ENCODE assay signal across 8 mouse cellular contexts in the genomic region with DNA sequence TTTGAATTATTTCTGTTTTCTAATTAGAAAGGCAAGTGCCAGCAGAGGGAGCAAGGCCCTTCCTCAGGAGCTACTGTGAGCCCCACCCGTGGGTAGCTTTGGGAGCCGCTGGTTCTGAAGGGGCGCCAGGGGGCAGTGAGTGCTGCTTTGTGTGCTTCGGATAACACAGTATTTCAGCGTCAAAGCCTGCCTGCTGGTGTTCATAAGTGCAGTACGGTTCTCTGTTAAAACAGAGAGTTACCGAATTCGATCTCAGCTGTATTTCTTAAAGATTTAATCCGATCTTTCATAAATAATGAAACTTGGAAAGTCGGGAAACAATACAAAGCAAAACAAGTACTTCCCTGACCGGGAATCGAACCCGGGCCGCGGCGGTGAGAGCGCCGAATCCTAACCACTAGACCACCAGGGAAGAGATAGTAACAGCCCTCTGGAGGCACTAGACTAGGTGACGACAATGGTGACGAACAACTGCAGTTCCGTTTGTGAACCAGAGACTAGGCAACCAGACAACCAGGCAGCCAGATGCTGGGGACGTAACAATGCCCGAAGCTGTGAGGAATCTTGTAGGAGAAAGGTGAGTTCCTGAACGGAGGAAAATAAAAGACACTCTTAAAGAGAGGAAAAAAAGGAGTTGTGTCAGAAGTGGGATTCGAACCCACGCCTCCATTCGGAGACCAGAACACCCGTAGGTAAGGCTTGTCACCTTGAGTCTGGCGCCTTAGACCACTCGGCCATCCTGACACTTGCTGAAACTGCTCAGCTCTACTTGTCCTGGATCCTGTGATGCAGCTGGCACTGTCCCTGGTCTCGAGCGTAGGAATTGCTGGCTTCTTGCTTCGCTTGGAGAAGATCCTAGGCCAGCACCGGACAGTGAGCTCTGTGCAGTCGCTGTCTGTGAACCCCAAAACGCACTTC. TPM values are rescaled to one million over a fixed set of nuclear protein-coding genes. Genes with fewer than 3 reads are reported as not detected.
A peak's percentile ranks its signal among the peaks of the same experiment; 100 is the strongest.
DNase-seq lines count a peak whose midpoint lies in the region; ATAC-seq and TF ChIP-seq lines count a peak whose summit lies in the region.

No protein-coding gene starts in this region.

- peak overlapping the region; percentile 55 for H3K4me3 ChIP-seq in hindbrain, embryonic 10.5 days
- peak overlapping the region; percentile 41 for H3K4me3 ChIP-seq in lung, postnatal 0 days (ENCODE audit: low read depth, low read length)

- peak overlapping the region; percentile 55 for H3K4me2 ChIP-seq in lung, postnatal 0 days (replicated peaks; ENCODE audit: low read depth, low read length)

- H3K27me3 ChIP-seq in hindbrain, embryonic 10.5 days (ENCODE audit: insufficient read depth, poor library complexity, severe bottlenecking): no peaks in the 10 kb centered on the region
- no peaks in the 10 kb centered on the region for H3K27me3 ChIP-seq in lung, postnatal 0 days (replicated peaks; ENCODE audit: insufficient read depth, low read length)

- H3K27ac ChIP-seq in hindbrain, embryonic 10.5 days: peak overlapping the region; percentile 84
- H3K27ac ChIP-seq in lung, postnatal 0 days (ENCODE audit: low read length): peak overlapping the region; percentile 76

- no peaks in the 10 kb centered on the region for H3K36me3 ChIP-seq in hindbrain, embryonic 10.5 days
- no peaks in the 10 kb centered on the region for H3K36me3 ChIP-seq in lung, postnatal 0 days (ENCODE audit: insufficient read depth, low read length)

- peak; percentile 36; the same call in 1 of the 2 replicates for TF ChIP-seq EP300 in lung, postnatal 0 days (IDR thresholded peaks at IDR 0.05)

- H3K9me3 ChIP-seq in hindbrain, embryonic 10.5 days: no peaks in the 10 kb centered on the region
- H3K9me3 ChIP-seq in lung, postnatal 0 days (ENCODE audit: low read length): no peaks in the 10 kb centered on the region

- peak; percentile 75 for ATAC-seq in frontal cortex, adult (ENCODE audit: low TSS enrichment)
- peak; percentile 93 for ATAC-seq in lung, postnatal 0 days

- peaks cover 21% of the 10 kb centered on the region for H3K4me1 ChIP-seq in hindbrain, embryonic 10.5 days (replicated peaks)
- peaks cover 2% of the 10 kb centered on the region for H3K4me1 ChIP-seq in lung, postnatal 0 days (ENCODE audit: insufficient read depth, low read depth, low read length)

- WGBS in hindbrain, embryonic 10.5 days: under 1% methylated on average over 36 of the region's 36 CpGs
- WGBS in lung, postnatal 0 days: under 1% methylated on average over 36 of the region's 36 CpGs

- peak overlapping the region; percentile 50 for H3K9ac ChIP-seq in lung, postnatal 0 days (replicated peaks; ENCODE audit: low read depth)

- peak; percentile 95 for TF ChIP-seq CTCF in lung, postnatal 0 days (IDR thresholded peaks at IDR 0.05)

- peak; percentile 99 for DNase-seq in MN1 (ENCODE audit: low spot score)
- peak; percentile 99 for DNase-seq in cerebellum, adult 9-10 months
- DNase-seq in hindbrain, embryonic 10.5 days (ENCODE audit: low spot score): peak; percentile 99
- DNase-seq in layer of hippocampus, adult 9-11 months: peak; percentile 96
- DNase-seq in lung, postnatal 0 days (ENCODE audit: low spot score): peak; percentile 97
- peak; percentile 99 for DNase-seq in ovary, postnatal 14 days (ENCODE audit: low spot score)
- DNase-seq in thymus, postnatal 14 days: peak; percentile 94

RNA-seq across cellular contexts. Expression of a gene that starts 4.8 kb away (rescaled TPM):
- polyA plus RNA-seq in hindbrain, embryonic 10.5 days (2016; fragmentation: Nextera tagmentation; extraction: Ambion mirVana): 24.2 and 28.2 TPM in 2 replicates
- 5.6 and 7.1 TPM in 2 replicates for polyA plus RNA-seq in lung, postnatal 0 days (2015; fragmentation: Nextera tagmentation; extraction: Ambion mirVana)

RNA-seq across cellular contexts. Expression of a gene that starts 27.5 kb away (rescaled TPM):
- 0.12 and 0.14 TPM in 2 replicates for polyA plus RNA-seq in hindbrain, embryonic 10.5 days (2016; fragmentation: Nextera tagmentation; extraction: Ambion mirVana)
- polyA plus RNA-seq in lung, postnatal 0 days (2015; fragmentation: Nextera tagmentation; extraction: Ambion mirVana): 0.16 and 0.17 TPM in 2 replicates

RNA-seq across cellular contexts. Expression of a gene that starts 28.0 kb away (rescaled TPM):
- polyA plus RNA-seq in hindbrain, embryonic 10.5 days (2016; fragmentation: Nextera tagmentation; extraction: Ambion mirVana): 28.4 and 30.4 TPM in 2 replicates
- 32.0 and 34.7 TPM in 2 replicates for polyA plus RNA-seq in lung, postnatal 0 days (2015; fragmentation: Nextera tagmentation; extraction: Ambion mirVana)

RNA-seq across cellular contexts. Expression of a gene that starts 28.4 kb away (rescaled TPM):
- 50.7 and 52.0 TPM in 2 replicates for polyA plus RNA-seq in hindbrain, embryonic 10.5 days (2016; fragmentation: Nextera tagmentation; extraction: Ambion mirVana)
- 33.7 and 38.0 TPM in 2 replicates for polyA plus RNA-seq in lung, postnatal 0 days (2015; fragmentation: Nextera tagmentation; extraction: Ambion mirVana)

Comparison
In these comparisons a context has a peak if more than half of its experiments do, and no peak if none do; other contexts are left out.
1. Peak in every context shown above with its lines: DNase-seq, ATAC-seq, H3K4me3 ChIP-seq and H3K27ac ChIP-seq.